Mouse (Mus musculus) lung, embryonic 16.5 days (tissue): ENCODE data around the gene Grm2. TPM values are rescaled to one million over a fixed set of nuclear protein-coding genes. Genes with fewer than 3 reads are reported as not detected.

Experiments used
- ATAC-seq: fragments of 200-750 bp; cut with Nextera tagmentation; 2 replicates; pipeline ENCODE4 v1.8.0; 2017; ENCODE audit warnings: low read depth, mild to moderate bottlenecking, moderate library complexity
- H3K27ac ChIP-seq: fragments of 300-500 bp; sonication (generic); 2 replicates; pipeline ENCODE4 v1.5.1; 2014; ENCODE audit warnings: mild to moderate bottlenecking, control low read depth, low read length
- H3K27me3 ChIP-seq: fragments of 300-500 bp; sonication (generic); 2 replicates; pipeline ENCODE4 v1.6.1; 2014; ENCODE audit warnings: low read depth, low read length, mixed read lengths; ENCODE audit not compliant: control insufficient read depth, insufficient read depth
- H3K36me3 ChIP-seq: fragments of 300-500 bp; sonication (generic); 2 replicates; pipeline ENCODE4 v1.6.1; 2014; ENCODE audit warnings: low read length; ENCODE audit not compliant: control insufficient read depth, insufficient read depth
- H3K4me1 ChIP-seq: fragments of 300-500 bp; sonication (generic); replicated peaks from 2 replicates; pipeline ENCODE4 v1.6.1; 2014; ENCODE audit warnings: low read length, mixed read lengths; ENCODE audit not compliant: control insufficient read depth, insufficient read depth
- H3K4me2 ChIP-seq: fragments of 300-500 bp; sonication (generic); 2 replicates; pipeline ENCODE4 v1.6.1; 2014; ENCODE audit warnings: low read depth, low read length, control low read depth
- H3K4me3 ChIP-seq: fragments of 300-500 bp; sonication (generic); 2 replicates; pipeline ENCODE4 v1.5.1; 2014; ENCODE audit warnings: mild to moderate bottlenecking, low read length, control low read depth
- H3K9ac ChIP-seq: fragments of 300-500 bp; sonication (generic); 2 replicates; pipeline ENCODE4 v1.6.1; 2014; ENCODE audit warnings: low read length, control low read depth
- H3K9me3 ChIP-seq: fragments of 300-500 bp; sonication (generic); 2 replicates; pipeline ENCODE4 v1.6.1; 2016; ENCODE audit warnings: low read length; ENCODE audit not compliant: control insufficient read depth
- WGBS: fragments of 180-500 bp; shearing (Covaris S2); extraction: QIAGEN DNeasy Blood & Tissue Kit; methylation state at CpG from one replicate; pipeline ENCODE4 v1.1.7; 2014; 5-methylcytosine and 5-hydroxymethylcytosine counted together
- polyA plus RNA-seq: library from polyadenylated mRNA; unstranded; fragments of >200 nt; fragmentation: Nextera tagmentation; extraction: Ambion mirVana; gene quantifications from 2 replicates; pipeline ENCODE4 v1.2.1, GENCODE M21; 2015

The Grm2 gene
- not detected in 2 replicates for polyA plus RNA-seq

- ATAC-seq, result peak; percentile 82
- Histone ChIP-seq H3K9me3 (no peaks in the 10 kb centered on the region), H3K27ac (no peak within 1 kb of the TSS), H3K9ac (no peak within 1 kb of the TSS), H3K4me3 (peak within 1 kb of the TSS; percentile 32), H3K4me2 (peak within 1 kb of the TSS; percentile 51), H3K4me1 (peaks cover 7% of the 10 kb centered on the region), H3K36me3 (peaks cover 11% of the 10 kb centered on the region), H3K27me3 (peaks cover 18% of the 10 kb centered on the region)
- WGBS, result 1% methylated on average over 29 of the region's 44 CpGs
Measured at GRCm38 (mm10) chr9:106655884-106656720, at the start of gene Grm2. Gene Grm2 (minus strand): TSS chr9:106656082.

- Histone ChIP-seq H3K36me3 (peaks cover 7% of the 10 kb centered on the region; the same call in 1 of the 2 replicates), H3K27ac (no peak overlapping the region), H3K27me3 (no peaks in the 10 kb centered on the region), H3K9ac (no peak overlapping the region), H3K4me3 (no peak overlapping the region), H3K4me1 (no peaks in the 10 kb centered on the region), H3K9me3 (no peaks in the 10 kb centered on the region), H3K4me2 (no peak overlapping the region)
- no peak for ATAC-seq
- WGBS, result 80% methylated on average over 11 of the region's 11 CpGs
Measured at GRCm38 (mm10) chr9:106692973-106693481, 37.1 kb upstream of the Grm2 start.

GRCm38 (mm10) chr9:106688834-106689233 lies 33.0 kb upstream of the Grm2 start:
- H3K27me3 ChIP-seq, result no peaks in the 10 kb centered on the region
- H3K9ac ChIP-seq, result no peak overlapping the region
- peaks cover 5% of the 10 kb centered on the region for H3K4me1 ChIP-seq
- no peak for ATAC-seq
- no peak overlapping the region for H3K4me3 ChIP-seq
- no peak overlapping the region for H3K4me2 ChIP-seq
- WGBS, result 80% methylated on average over 8 of the region's 8 CpGs
- no peaks in the 10 kb centered on the region for H3K9me3 ChIP-seq
- H3K36me3 ChIP-seq, result peaks cover 7% of the 10 kb centered on the region; the same call in 1 of the 2 replicates
- H3K27ac ChIP-seq, result no peak overlapping the region

- peaks cover 5% of the 10 kb centered on the region for H3K4me1 ChIP-seq
- H3K4me2 ChIP-seq, result peak overlapping the region; percentile 9; the same call in 1 of the 2 replicates
- WGBS, result 29% methylated on average over 8 of the region's 8 CpGs
- H3K4me3 ChIP-seq, result no peak overlapping the region
- H3K9ac ChIP-seq, result no peak overlapping the region
- H3K27me3 ChIP-seq, result no peaks in the 10 kb centered on the region
- H3K9me3 ChIP-seq, result no peaks in the 10 kb centered on the region
- ATAC-seq, result peak; percentile 52
- peaks cover 2% of the 10 kb centered on the region; the same call in 1 of the 2 replicates for H3K36me3 ChIP-seq
- H3K27ac ChIP-seq, result no peak overlapping the region
Measured at GRCm38 (mm10) chr9:106686983-106687650, 31.2 kb upstream of the Grm2 start.

- Histone ChIP-seq H3K4me1 (peaks cover 5% of the 10 kb centered on the region), H3K9me3 (no peaks in the 10 kb centered on the region), H3K36me3 (peaks cover 2% of the 10 kb centered on the region), H3K9ac (peak within 1 kb of the TSS; percentile 89), H3K4me2 (peak within 1 kb of the TSS; percentile 96), H3K27me3 (no peaks in the 10 kb centered on the region), H3K4me3 (peak within 1 kb of the TSS; percentile 87), H3K27ac (peak within 1 kb of the TSS; percentile 83)
- under 1% methylated on average over 75 of the region's 86 CpGs for WGBS
- ATAC-seq, result peak; percentile 90
Measured at GRCm38 (mm10) chr9:106685249-106686101, 29.6 kb upstream of the Grm2 start, which contains the start of gene Tex264. Gene Tex264 (minus strand): TSS chr9:106685927.

GRCm38 (mm10) chr9:106684918-106685248 lies 29.0 kb upstream of the Grm2 start:
- Histone ChIP-seq H3K36me3 (peaks cover 6% of the 10 kb centered on the region), H3K27me3 (no peaks in the 10 kb centered on the region), H3K4me1 (peaks cover 5% of the 10 kb centered on the region), H3K27ac (peak overlapping the region; percentile 83), H3K9me3 (no peaks in the 10 kb centered on the region), H3K4me2 (peak overlapping the region; percentile 96), H3K4me3 (peak overlapping the region; percentile 87), H3K9ac (peak overlapping the region; percentile 89)
- ATAC-seq, result peak; percentile 23; the same call in 1 of the 2 replicates
- WGBS, result 3% methylated on average over 11 of the region's 14 CpGs

- H3K36me3 ChIP-seq, result peaks cover 6% of the 10 kb centered on the region
- WGBS, result 63% methylated on average over 6 of the region's 6 CpGs
- H3K27me3 ChIP-seq, result no peaks in the 10 kb centered on the region
- peak overlapping the region; percentile 89 for H3K9ac ChIP-seq
- no peak overlapping the region for H3K27ac ChIP-seq
- H3K9me3 ChIP-seq, result no peaks in the 10 kb centered on the region
- peaks cover 5% of the 10 kb centered on the region for H3K4me1 ChIP-seq
- ATAC-seq, result no peak
- peak overlapping the region; percentile 96 for H3K4me2 ChIP-seq
- peak overlapping the region; percentile 87 for H3K4me3 ChIP-seq
Measured at GRCm38 (mm10) chr9:106684093-106684872, 28.4 kb upstream of the Grm2 start.

- H3K4me1 ChIP-seq, result peaks cover 5% of the 10 kb centered on the region
- H3K27ac ChIP-seq, result no peak overlapping the region
- H3K36me3 ChIP-seq, result peaks cover 6% of the 10 kb centered on the region
- no peak overlapping the region for H3K4me3 ChIP-seq
- no peak overlapping the region for H3K9ac ChIP-seq
- no peak for ATAC-seq
- whole genome bisulfite sequencing, result 85% methylated on average over 9 of the region's 9 CpGs
- no peak overlapping the region for H3K4me2 ChIP-seq
- no peaks in the 10 kb centered on the region for H3K27me3 ChIP-seq
- H3K9me3 ChIP-seq, result no peaks in the 10 kb centered on the region
Measured at GRCm38 (mm10) chr9:106681026-106681425, 25.1 kb upstream of the Grm2 start.
